ENCODE assay signal across 9 mouse cellular contexts in genomic region chr7:142385742-142386403, GRCm38 (mm10). TPM values are rescaled to one million over a fixed set of nuclear protein-coding genes. Genes with fewer than 3 reads are reported as not detected.
DNase-seq lines count a peak whose midpoint lies in the region; ATAC-seq lines count a peak whose summit lies in the region.
"Had no signal": no experiment of that assay in that cellular context is flagged by ENCODE, and none has a peak within 500 bp of the region (broad histone marks: within the 10 kb centered on the region; RNA-seq: fewer than 3 reads in every experiment).

No protein-coding gene starts in this region.

- H3K36me3 ChIP-seq in limb, embryonic 15.5 days = peaks cover 49% of the 10 kb centered on the region
- peaks cover 24% of the 10 kb centered on the region for H3K36me3 ChIP-seq in stomach, embryonic 16.5 days (ENCODE audit: control insufficient read depth, insufficient read depth, low read length)

- peak overlapping the region; percentile 83 for H3K4me2 ChIP-seq in limb, embryonic 15.5 days
- H3K4me2 ChIP-seq in stomach, embryonic 16.5 days (ENCODE audit: low read depth, low read length) = peak overlapping the region; percentile 95

- no peaks in the 10 kb centered on the region for H3K9me3 ChIP-seq in limb, embryonic 15.5 days
- no peaks in the 10 kb centered on the region for H3K9me3 ChIP-seq in stomach, embryonic 16.5 days (replicated peaks; ENCODE audit: control insufficient read depth, low read length)

- peak; percentile 45 for DNase-seq in cerebellum, adult 9-10 months
- DNase-seq in cerebellum, adult 8-10 months = no peak
- peak; percentile 16 to 63 for DNase-seq in spleen, postnatal 4 days (ENCODE audit: low spot score in 2 of 2)
- no peak for DNase-seq in spleen, postnatal 36 days (ENCODE audit: low spot score in 2 of 2)
- DNase-seq in left cerebral cortex, postnatal 4 days = no peak
- no peak for DNase-seq in adrenal gland, adult 8-10 months
- DNase-seq: B cell, adult 2 months had no signal

- WGBS in limb, embryonic 15.5 days = 96% methylated on average over 3 of the region's 3 CpGs
- whole genome bisulfite sequencing in stomach, embryonic 16.5 days = 80% methylated on average over 3 of the region's 3 CpGs

- intact Hi-C loops in left cerebral cortex, postnatal 4 days (cut with DNase I) = no loop called here

- no peaks in the 10 kb centered on the region for H3K27me3 ChIP-seq in limb, embryonic 15.5 days
- H3K27me3 ChIP-seq in stomach, embryonic 16.5 days (ENCODE audit: control insufficient read depth, insufficient read depth, low read length) = no peaks in the 10 kb centered on the region

- ATAC-seq in limb, embryonic 15.5 days (ENCODE audit: insufficient number of reproducible peaks, low FRiP score, low TSS enrichment, low read depth) = no peak
- no peak for ATAC-seq in stomach, embryonic 16.5 days (ENCODE audit: insufficient read depth, low FRiP score)

- peaks cover 24% of the 10 kb centered on the region for H3K4me1 ChIP-seq in limb, embryonic 15.5 days
- H3K4me1 ChIP-seq in stomach, embryonic 16.5 days (ENCODE audit: control insufficient read depth, insufficient read depth, low read length) = peaks cover 20% of the 10 kb centered on the region

- H3K27ac ChIP-seq in limb, embryonic 15.5 days = no peak overlapping the region
- H3K27ac ChIP-seq in stomach, embryonic 16.5 days (ENCODE audit: low read length) = no peak overlapping the region

- peak overlapping the region; percentile 82; the same call in 1 of the 2 replicates for H3K4me3 ChIP-seq in limb, embryonic 15.5 days
- H3K4me3 ChIP-seq in stomach, embryonic 16.5 days (replicated peaks; ENCODE audit: low read length) = peak overlapping the region; percentile 92

- 0 out of 2 replicates have a peak overlapping the region, but pooled peaks have one; percentile 86 for H3K9ac ChIP-seq in limb, embryonic 15.5 days
- H3K9ac ChIP-seq in stomach, embryonic 16.5 days (ENCODE audit: low read length) = peak overlapping the region; percentile 91

RNA-seq across cellular contexts. Expression of gene Ctsd, which starts 2.0 kb away (rescaled TPM):
- polyA plus RNA-seq in limb, embryonic 15.5 days (2015; fragmentation: Nextera tagmentation; extraction: Ambion mirVana) = 392 and 426 TPM in 2 replicates
- 451 and 599 TPM in 2 replicates for polyA plus RNA-seq in stomach, embryonic 16.5 days (2015; fragmentation: Nextera tagmentation; extraction: Ambion mirVana)
- 100 to 1,000 TPM; 133 to 157 TPM for total RNA-seq in left cerebral cortex, postnatal 4 days (2021)
- total RNA-seq in adrenal gland, adult 8-10 months (2022) = 1,000 to 10,000 TPM in 2 of 4 experiments, 100 to 1,000 TPM in 2; 808 to 1,559 (median 1,212) TPM

RNA-seq across cellular contexts. Expression of gene Gm49369, which starts 3.4 kb away (rescaled TPM):
- not detected in 2 replicates for polyA plus RNA-seq in limb, embryonic 15.5 days (2015; fragmentation: Nextera tagmentation; extraction: Ambion mirVana)
- 0.96 TPM in 1 of 2 replicates, not detected in the other for polyA plus RNA-seq in stomach, embryonic 16.5 days (2015; fragmentation: Nextera tagmentation; extraction: Ambion mirVana)
- total RNA-seq in left cerebral cortex, postnatal 4 days (2021) = 1 to 10 TPM in 1 of 2 experiments, not detected in 1; 5.0 TPM
- total RNA-seq in adrenal gland, adult 8-10 months (2022) = 10 to 100 TPM in 3 of 4 experiments, 1 to 10 TPM in 1; 9.0 to 16.1 (median 11.0) TPM

RNA-seq across cellular contexts. Expression of gene Ifitm10, which starts 12.3 kb away (rescaled TPM):
- polyA plus RNA-seq in limb, embryonic 15.5 days (2015; fragmentation: Nextera tagmentation; extraction: Ambion mirVana) = 4.0 and 4.6 TPM in 2 replicates
- polyA plus RNA-seq in stomach, embryonic 16.5 days (2015; fragmentation: Nextera tagmentation; extraction: Ambion mirVana) = 3.7 and 5.2 TPM in 2 replicates
- 1 to 10 TPM; 6.3 to 9.4 TPM for total RNA-seq in left cerebral cortex, postnatal 4 days (2021)
- 1 to 10 TPM; 2.7 to 7.8 (median 5.3) TPM for total RNA-seq in adrenal gland, adult 8-10 months (2022)

RNA-seq across cellular contexts. Expression of gene Syt8, which starts 48.8 kb away (rescaled TPM):
- polyA plus RNA-seq in limb, embryonic 15.5 days (2015; fragmentation: Nextera tagmentation; extraction: Ambion mirVana) = 6.3 and 6.7 TPM in 2 replicates
- polyA plus RNA-seq in stomach, embryonic 16.5 days (2015; fragmentation: Nextera tagmentation; extraction: Ambion mirVana) = 31.1 and 50.1 TPM in 2 replicates
- total RNA-seq in left cerebral cortex, postnatal 4 days (2021) = not detected
- total RNA-seq in adrenal gland, adult 8-10 months (2022) = 1 to 10 TPM in 1 of 4 experiments, not detected in 3; 1.2 TPM

RNA-seq across cellular contexts. Expression of gene Tnni2, which starts 55.7 kb away (rescaled TPM):
- polyA plus RNA-seq in limb, embryonic 15.5 days (2015; fragmentation: Nextera tagmentation; extraction: Ambion mirVana) = 136 and 529 TPM in 2 replicates
- polyA plus RNA-seq in stomach, embryonic 16.5 days (2015; fragmentation: Nextera tagmentation; extraction: Ambion mirVana) = 20.2 and 217 TPM in 2 replicates
- total RNA-seq in left cerebral cortex, postnatal 4 days (2021) = not detected
- total RNA-seq in adrenal gland, adult 8-10 months (2022) = 1 to 10 TPM in 1 of 4 experiments, under 1 TPM in 3; 0.43 to 1.1 (median 0.85) TPM

Comparison
In these comparisons a context has a peak if more than half of its experiments do, and no peak if none do; other contexts are left out.
1. DNase-seq: peak in cerebellum, adult 9-10 months (single experiment) and spleen, postnatal 4 days (2 of 2); none in cerebellum, adult 8-10 months (single experiment), spleen, postnatal 36 days (0 of 2), left cerebral cortex, postnatal 4 days (single experiment) and adrenal gland, adult 8-10 months (single experiment).
2. RNA of gene Ctsd, which starts 2.0 kb away (total RNA-seq): 808 to 1,559 TPM in adrenal gland, adult 8-10 months; 133 to 157 TPM in left cerebral cortex, postnatal 4 days; every median in the first group is over 4 times any median in the second.